Mouse (Mus musculus) ES-E14 (cell line): ENCODE measurements around the gene Bend4. TPM values are rescaled to one million over a fixed set of nuclear protein-coding genes. Genes with fewer than 3 reads are reported as not detected.

Experiments
- DNase-seq: peaks from one replicate; pipeline ENCODE4 v3.0.0-alpha.2; 2013; ENCODE audit warnings: low read depth, low spot score
- H3K27ac ChIP-seq: 2 replicates; pipeline ENCODE4 v1.5.1; 2012; ENCODE audit warnings: low read depth, mild to moderate bottlenecking, low read length, moderate library complexity, mixed read lengths; ENCODE audit not compliant: poor library complexity, insufficient read depth, severe bottlenecking
- H3K36me3 ChIP-seq: 2 replicates; pipeline ENCODE4 v1.6.1; 2012; ENCODE audit warnings: mild to moderate bottlenecking, low read length, moderate library complexity, mixed read lengths; ENCODE audit not compliant: control insufficient read depth, poor library complexity, insufficient read depth, severe bottlenecking
- H3K4me1 ChIP-seq, 2 experiments: fragments of 150-350 bp in 1 of 2; sonication (generic) in 1 of 2; 2 replicates each; pipeline ENCODE4 v1.6.1; 2012; ENCODE audit warnings: low read length in 2 of 2, mild to moderate bottlenecking in 1 of 2, mixed read lengths in 1 of 2; ENCODE audit not compliant: control insufficient read depth in 2 of 2, insufficient read depth in 2 of 2, poor library complexity in 1 of 2
- H3K4me3 ChIP-seq, 2 experiments: fragments of 150-350 bp in 1 of 2; sonication (generic) in 1 of 2; 2 replicates each; pipeline ENCODE4 v1.5.1; 2012; ENCODE audit warnings: low read length in 2 of 2, low read depth in 1 of 2, mild to moderate bottlenecking in 1 of 2, mixed read lengths in 1 of 2; ENCODE audit not compliant: insufficient read depth in 1 of 2, poor library complexity in 1 of 2, severe bottlenecking in 1 of 2
- H3K9ac ChIP-seq: 2 replicates; pipeline ENCODE4 v1.6.1; 2012; ENCODE audit warnings: low read depth, mild to moderate bottlenecking, low read length, mixed read lengths; ENCODE audit not compliant: poor library complexity, insufficient read depth, severe bottlenecking
- H3K9me3 ChIP-seq: fragments of 150-350 bp; sonication (generic); 2 replicates; pipeline ENCODE4 v1.6.1; 2012; ENCODE audit warnings: low read depth, mild to moderate bottlenecking, low read length; ENCODE audit not compliant: control insufficient read depth, insufficient read depth
- CHD2 ChIP-seq: IDR thresholded peaks from 2 replicates; pipeline ENCODE4 v1.6.1; 2014; ENCODE audit warnings: mild to moderate bottlenecking, low read depth, low read length, inconsistent platforms
- HCFC1 ChIP-seq: IDR thresholded peaks from 2 replicates; pipeline ENCODE4 v1.6.1; 2012; ENCODE audit warnings: low read length, inconsistent platforms, borderline replicate concordance; ENCODE audit not compliant: insufficient read depth
- MAFK ChIP-seq: IDR thresholded peaks from 2 replicates; pipeline ENCODE4 v1.6.1; 2014; ENCODE audit warnings: mild to moderate bottlenecking, low read depth, low read length, inconsistent platforms; ENCODE audit not compliant: insufficient read depth
- ZC3H11A ChIP-seq: IDR thresholded peaks from 2 replicates; pipeline ENCODE4 v1.6.1; 2012; ENCODE audit warnings: low read depth, mild to moderate bottlenecking, inconsistent platforms, low read length, borderline replicate concordance
- ZNF384 ChIP-seq: IDR thresholded peaks from 2 replicates; pipeline ENCODE4 v1.6.1; 2012; ENCODE audit warnings: low read depth, low read length, inconsistent platforms
- in situ Hi-C, 2 experiments: fragments of 600-800 bp; cut with MboI; formaldehyde crosslinking; loops; one replicate each; pipeline ENCODE4 v1.15.1; 2025; ENCODE audit warnings: low sequenced_read_pairs in 2 of 2, inconsistent platforms in 1 of 2; ENCODE audit not compliant: unreplicated experiment in 2 of 2
- total RNA-seq: library from RNA; depleted of rRNA; stranded (reverse); fragments of 300-350 nt; gene quantifications from 2 replicates; pipeline ENCODE4 v1.2.3, GENCODE M21; 2012; rRNA removed

The Bend4 gene
- total RNA-seq, 1 experiment, result 28.6 TPM

DNA sequence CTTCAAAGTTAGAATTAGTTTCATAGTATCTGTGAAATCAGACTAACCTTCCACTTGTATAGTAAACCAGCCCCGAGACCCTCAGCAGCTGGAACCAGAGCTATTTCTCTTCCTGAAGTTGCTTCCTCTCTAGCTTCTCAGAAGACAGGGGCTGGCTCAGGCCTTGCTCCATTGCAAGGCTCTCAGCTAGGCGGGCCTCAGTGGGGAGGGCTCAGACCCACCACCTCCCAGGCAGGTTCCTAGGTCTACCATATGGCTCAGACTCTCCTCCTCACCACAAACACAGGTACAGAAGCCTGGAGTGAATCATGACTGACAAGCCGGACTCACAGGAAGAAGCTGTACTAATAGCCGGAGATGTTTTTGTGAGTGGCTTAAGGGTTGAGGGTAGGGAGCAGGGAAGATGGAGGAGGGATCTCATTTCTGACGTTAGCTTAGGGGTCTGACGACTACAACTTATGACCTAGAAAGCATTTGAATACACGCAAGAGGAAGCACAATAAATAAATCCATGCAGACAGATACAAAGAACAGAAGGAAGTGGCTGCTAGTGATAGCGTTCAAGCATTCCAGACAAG, 51.0 kb downstream of the Bend4 start:
- Histone ChIP-seq H3K4me3 (no peak overlapping the region), H3K27ac (no peak overlapping the region), H3K9ac (no peak overlapping the region), H3K4me1 (peaks cover 0 to 1% of the 10 kb centered on the region in 2 experiments; a peak in 1 of 4 replicates), H3K9me3 (no peaks in the 10 kb centered on the region), H3K36me3 (no peaks in the 10 kb centered on the region)
- no peak for DNase-seq
- in situ Hi-C loops, result no loop called here
- TF ChIP-seq ZNF384 (no peak), CHD2 (no peak), MAFK (no peak), HCFC1 (no peak), ZC3H11A (no peak)

- Histone ChIP-seq H3K27ac (no peak overlapping the region), H3K36me3 (no peaks in the 10 kb centered on the region), H3K9me3 (no peaks in the 10 kb centered on the region), H3K9ac (no peak overlapping the region), H3K4me1 (0 out of 4 replicates have a peak, but pooled peaks cover 0 to 1% of the 10 kb centered on the region in 2 experiments), H3K4me3 (no peak overlapping the region)
- in situ Hi-C loops, result no loop called here
- DNase-seq, result no peak
- TF ChIP-seq CHD2, result no peak
- TF ChIP-seq MAFK, result no peak
- TF ChIP-seq ZC3H11A, result no peak
- no peak for TF ChIP-seq ZNF384
- TF ChIP-seq HCFC1, result no peak
Measured at GRCm38 (mm10) chr5:67362931-67363330, 65.2 kb downstream of the Bend4 start.

DNA sequence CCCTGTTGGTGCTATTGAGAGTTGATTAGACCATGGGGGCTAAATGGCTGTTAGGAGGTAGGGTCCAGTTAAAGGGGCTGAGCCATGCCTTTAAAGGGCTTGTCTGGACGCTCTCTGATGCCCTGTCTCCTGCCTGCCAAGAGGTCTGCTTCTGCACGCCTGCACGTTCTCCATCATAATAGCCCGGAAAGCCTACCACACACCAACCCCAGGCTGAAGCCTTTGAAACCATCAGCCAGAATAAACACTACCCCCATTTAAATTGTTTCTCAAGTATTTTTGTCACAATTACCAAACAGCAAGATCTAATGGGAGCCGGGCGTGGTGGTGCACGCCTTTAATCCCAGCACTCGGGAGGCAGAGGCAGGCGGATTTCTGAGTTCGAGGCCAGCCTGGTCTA, 65.8 kb downstream of the Bend4 start:
- in situ Hi-C loops, result no loop called here
- H3K4me1 ChIP-seq, result 0 out of 4 replicates have a peak, but pooled peaks cover 0 to 1% of the 10 kb centered on the region in 2 experiments
- no peak overlapping the region for H3K27ac ChIP-seq
- H3K36me3 ChIP-seq, result no peaks in the 10 kb centered on the region
- no peak overlapping the region for H3K4me3 ChIP-seq
- TF ChIP-seq ZNF384, result no peak
- no peak for TF ChIP-seq CHD2
- no peak overlapping the region for H3K9ac ChIP-seq
- H3K9me3 ChIP-seq, result no peaks in the 10 kb centered on the region
- no peak for DNase-seq

GRCm38 (mm10) chr5:67348949-67349348, 79.2 kb downstream of the Bend4 start:
- Histone ChIP-seq H3K9ac (no peak overlapping the region), H3K36me3 (peaks cover 12% of the 10 kb centered on the region), H3K4me1 (peaks cover 0 to 3% of the 10 kb centered on the region in 2 experiments; a peak in 1 of 4 replicates), H3K9me3 (no peaks in the 10 kb centered on the region), H3K27ac (no peak overlapping the region), H3K4me3 (no peak overlapping the region)
- in situ Hi-C loops, result no loop called here
- TF ChIP-seq MAFK, result no peak
- TF ChIP-seq CHD2, result no peak
- no peak for TF ChIP-seq ZNF384
- TF ChIP-seq HCFC1, result no peak
- TF ChIP-seq ZC3H11A, result no peak
- DNase-seq, result no peak

DNA sequence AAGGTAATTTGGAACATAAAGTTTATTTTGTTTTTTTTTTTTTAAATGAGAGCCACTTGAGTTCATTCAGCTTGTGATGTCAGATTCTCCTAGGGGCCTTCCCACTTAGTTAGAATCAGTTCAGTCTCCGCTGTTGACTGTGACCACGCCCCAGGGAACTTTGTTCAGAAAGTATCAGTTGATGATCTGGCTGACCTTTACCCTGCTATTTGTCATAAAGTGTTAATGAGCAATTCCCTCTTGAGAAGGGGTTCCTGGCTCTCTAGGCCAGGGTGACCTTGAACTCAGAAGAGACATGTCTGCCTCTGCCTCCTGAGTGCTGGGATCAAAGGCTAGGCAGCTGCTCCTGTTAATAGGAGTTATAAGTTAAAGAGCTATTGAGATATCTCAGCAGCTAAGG, 81.0 kb downstream of the Bend4 start:
- H3K9ac ChIP-seq, result no peak overlapping the region
- no peak for DNase-seq
- in situ Hi-C loops, result no loop called here
- H3K4me1 ChIP-seq, result peaks cover 0 to 3% of the 10 kb centered on the region in 2 experiments; a peak in 1 of 4 replicates
- peaks cover 15% of the 10 kb centered on the region for H3K36me3 ChIP-seq
- H3K4me3 ChIP-seq, result no peak overlapping the region
- H3K27ac ChIP-seq, result no peak overlapping the region
- no peaks in the 10 kb centered on the region for H3K9me3 ChIP-seq
- TF ChIP-seq ZNF384 (no peak), ZC3H11A (no peak)

Other genes with a start within 250 kb of the Bend4 start
- gene Tmem33, start 167.7 kb downstream of the Bend4 start, total RNA-seq, result 118 and 159 TPM in 2 replicates
- gene Slc30a9, start 121.4 kb downstream of the Bend4 start, total RNA-seq, result 30.3 and 32.6 TPM in 2 replicates
- 0.58 and 0.76 TPM in 2 replicates for gene Shisa3, start 179.6 kb upstream of the Bend4 start, total RNA-seq